Mouse (Mus musculus) liver, embryonic 13.5 days (tissue): Measurements from ENCODE around the gene Gzmn. TPM values are rescaled to one million over a fixed set of nuclear protein-coding genes. Genes with fewer than 3 reads are reported as not detected.
"Not testable (repeated sequence)": the region's sequence is repeated elsewhere in the genome, so short reads cannot be mapped to it uniquely, and the experiment has no call there.

Experiments used
- ATAC-seq: fragments of 200-750 bp; cut with Nextera tagmentation; 2 replicates; pipeline ENCODE4 v1.8.0; 2017; ENCODE audit warnings: low read depth, mild to moderate bottlenecking, moderate number of reproducible peaks, moderate library complexity
- DNase-seq: peaks from one replicate; pipeline ENCODE4 v3.0.0; 2022
- H3K27ac ChIP-seq: fragments of 300-500 bp; sonication (generic); 2 replicates; pipeline ENCODE4 v1.5.1; 2015; ENCODE audit warnings: moderate library complexity, mild to moderate bottlenecking, inconsistent platforms
- H3K27me3 ChIP-seq: fragments of 300-500 bp; sonication (generic); 2 replicates; pipeline ENCODE4 v1.6.1; 2015; ENCODE audit warnings: mild to moderate bottlenecking, inconsistent platforms
- H3K36me3 ChIP-seq: fragments of 300-500 bp; sonication (generic); 2 replicates; pipeline ENCODE4 v1.6.1; 2015; ENCODE audit warnings: mild to moderate bottlenecking, inconsistent platforms
- H3K4me1 ChIP-seq: fragments of 300-500 bp; sonication (generic); replicated peaks from 2 replicates; pipeline ENCODE4 v1.6.1; 2015; ENCODE audit warnings: inconsistent platforms
- H3K4me2 ChIP-seq: fragments of 300-500 bp; sonication (generic); 2 replicates; pipeline ENCODE4 v1.6.1; 2015; ENCODE audit warnings: inconsistent platforms, mild to moderate bottlenecking, moderate library complexity
- H3K4me3 ChIP-seq: fragments of 300-500 bp; sonication (generic); replicated peaks from 2 replicates; pipeline ENCODE4 v1.5.1; 2015; ENCODE audit warnings: mild to moderate bottlenecking, inconsistent platforms
- H3K9ac ChIP-seq: fragments of 300-500 bp; sonication (generic); 2 replicates; pipeline ENCODE4 v1.6.1; 2015; ENCODE audit warnings: mild to moderate bottlenecking, inconsistent platforms
- H3K9me3 ChIP-seq: fragments of 300-500 bp; sonication (generic); replicated peaks from 2 replicates; pipeline ENCODE4 v1.6.1; 2016; ENCODE audit warnings: inconsistent platforms
- WGBS: fragments of 180-500 bp; shearing (Covaris S2); methylation state at CpG from one replicate; pipeline ENCODE4 v1.1.7; 2015; ENCODE audit not compliant: insufficient replicate concordance; 5-methylcytosine and 5-hydroxymethylcytosine counted together
- polyA plus RNA-seq: library from polyadenylated mRNA; unstranded; fragments of >200 nt; fragmentation: Nextera tagmentation; extraction: Ambion mirVana; gene quantifications from 2 replicates; pipeline ENCODE4 v1.2.1, GENCODE M21; 2015

The Gzmn gene
- polyA plus RNA-seq, 1 experiment from 2014 or later = not detected

DNA sequence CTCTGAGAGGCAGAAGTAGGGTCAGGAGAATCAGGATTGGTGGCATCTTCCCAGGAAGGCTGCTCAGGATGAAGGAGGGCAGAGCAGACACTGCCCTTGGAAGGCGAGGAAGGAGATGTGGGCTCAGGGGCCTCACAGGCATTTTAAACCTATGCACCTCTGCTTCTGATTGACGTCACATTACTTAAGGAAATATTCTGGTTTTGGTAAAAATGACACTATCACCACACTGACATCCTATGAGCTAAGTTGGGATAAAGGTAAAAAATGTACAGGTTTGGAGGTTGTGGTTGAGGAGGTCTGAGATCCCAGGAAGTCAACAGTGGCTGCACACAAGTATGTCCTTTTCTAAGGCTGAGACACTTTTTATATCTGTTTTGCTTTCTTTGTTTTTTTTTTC lies 14.9 kb downstream of the Gzmn start, which contains the start of gene Gzmg:
Gene Gzmg, minus strand, starts transcription at position 101 of the 400 bp plus-strand sequence.
- H3K36me3 ChIP-seq, H3K9me3 ChIP-seq, DNase-seq, H3K4me2 ChIP-seq, H3K4me3 ChIP-seq, H3K27me3 ChIP-seq, H3K9ac ChIP-seq, H3K27ac ChIP-seq, H3K4me1 ChIP-seq, ATAC-seq: not testable (repeated sequence)
- whole genome bisulfite sequencing = 42% methylated on average over 2 of the region's 2 CpGs

- no peak for DNase-seq
- WGBS = 51% methylated on average over 2 of the region's 2 CpGs
- Histone ChIP-seq H3K4me2 (no peak overlapping the region), H3K27ac (no peak overlapping the region), H3K4me3 (no peak overlapping the region), H3K27me3 (no peaks in the 10 kb centered on the region), H3K36me3 (no peaks in the 10 kb centered on the region), H3K4me1 (no peaks in the 10 kb centered on the region), H3K9me3 (no peaks in the 10 kb centered on the region), H3K9ac (no peak overlapping the region)
- ATAC-seq = no peak
These were observed 19.1 kb downstream of the Gzmn start for GRCm38 (mm10) chr14:56155340-56155739.

- not testable (repeated sequence) for H3K4me3 ChIP-seq, H3K27ac ChIP-seq, H3K9me3 ChIP-seq, H3K9ac ChIP-seq, H3K36me3 ChIP-seq, H3K27me3 ChIP-seq, H3K4me2 ChIP-seq, H3K4me1 ChIP-seq, ATAC-seq, DNase-seq
- WGBS = 61% methylated on average over 1 of the region's 1 CpGs
These were observed 40.7 kb downstream of the Gzmn start for GRCm38 (mm10) chr14:56133675-56134074.

GRCm38 (mm10) chr14:56132508-56132907 lies 41.9 kb downstream of the Gzmn start, which contains the start of gene Gzmd:
Gene Gzmd, minus strand, starts transcription at chr14:56132608.
- not testable (repeated sequence) for H3K4me1 ChIP-seq, DNase-seq, H3K9ac ChIP-seq, H3K4me2 ChIP-seq, H3K4me3 ChIP-seq, H3K9me3 ChIP-seq, H3K27me3 ChIP-seq, H3K36me3 ChIP-seq, H3K27ac ChIP-seq, ATAC-seq
- WGBS = 41% methylated on average over 2 of the region's 2 CpGs

DNA sequence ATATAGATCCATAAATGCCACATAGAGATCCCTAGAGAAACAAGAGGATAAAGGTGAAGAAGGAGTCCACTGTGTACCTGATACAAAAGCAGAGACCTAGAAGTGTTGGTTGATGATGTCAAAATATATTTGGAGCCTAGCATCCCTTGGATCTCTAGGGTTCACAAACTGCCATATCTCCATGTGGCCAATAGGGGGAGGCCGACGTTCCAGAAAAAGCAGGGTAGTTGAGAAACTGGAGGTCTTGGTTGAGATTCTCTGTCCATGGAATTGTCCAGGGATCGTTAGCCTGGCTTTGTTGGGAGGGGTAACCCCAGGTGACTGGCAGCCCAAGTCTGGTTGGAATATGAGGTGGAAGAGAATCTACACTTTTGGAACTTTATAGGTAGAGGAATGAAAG lies 46.1 kb downstream of the Gzmn start:
- Histone ChIP-seq H3K9ac (no peak overlapping the region), H3K27me3 (no peaks in the 10 kb centered on the region), H3K9me3 (no peaks in the 10 kb centered on the region), H3K4me2 (no peak overlapping the region), H3K4me3 (no peak overlapping the region), H3K36me3 (no peaks in the 10 kb centered on the region), H3K27ac (no peak overlapping the region), H3K4me1 (no peaks in the 10 kb centered on the region)
- DNase-seq = no peak
- WGBS = 32% methylated on average over 3 of the region's 3 CpGs
- no peak for ATAC-seq

DNA sequence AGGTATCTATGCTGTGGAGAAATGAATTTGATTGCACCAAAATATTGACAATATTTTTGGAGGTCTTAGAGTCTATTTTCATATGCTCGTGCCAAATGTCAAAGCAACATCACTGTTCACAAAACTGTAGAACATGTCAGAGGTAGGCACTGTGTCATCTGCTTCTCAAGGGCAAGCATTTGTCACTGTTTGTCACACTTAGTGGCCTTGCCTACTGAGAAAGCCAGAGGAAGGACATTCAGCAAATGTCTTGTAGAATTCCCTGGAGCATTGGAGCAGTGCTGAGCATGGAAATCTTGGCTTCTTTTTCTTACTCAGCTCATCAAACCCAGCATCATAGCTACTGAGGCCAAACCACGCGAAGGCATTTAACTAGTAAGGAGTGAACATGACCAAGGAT lies 50.9 kb downstream of the Gzmn start:
- Histone ChIP-seq H3K9me3 (no peaks in the 10 kb centered on the region), H3K4me1 (no peaks in the 10 kb centered on the region), H3K4me2 (no peak overlapping the region), H3K27me3 (no peaks in the 10 kb centered on the region), H3K4me3 (no peak overlapping the region), H3K9ac (no peak overlapping the region), H3K27ac (no peak overlapping the region), H3K36me3 (no peaks in the 10 kb centered on the region)
- DNase-seq (no peak), ATAC-seq (no peak)
- 56% methylated on average over 3 of the region's 3 CpGs for WGBS

DNA sequence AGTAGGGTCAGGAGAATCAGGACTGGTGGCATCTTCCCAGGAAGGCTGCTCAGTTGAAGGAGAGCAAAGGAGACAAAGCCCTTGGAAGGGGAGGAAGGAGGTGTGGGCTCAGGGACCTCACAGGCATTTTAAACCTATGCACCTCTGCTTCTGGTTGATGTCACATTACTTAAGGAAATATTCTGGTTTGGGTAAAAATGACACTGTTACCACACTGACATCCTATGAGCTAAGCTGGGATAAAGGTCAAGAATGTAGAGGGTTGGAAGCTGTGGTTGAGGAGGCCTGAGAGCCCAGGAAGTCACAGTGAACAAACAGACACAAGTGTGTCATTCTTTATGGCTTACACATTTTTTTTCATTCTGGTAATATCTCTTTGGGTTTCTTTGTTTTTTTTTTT lies 53.9 kb downstream of the Gzmn start, which contains the start of gene Gzme:
Gene Gzme, minus strand, starts transcription at position 101 of the 400 bp plus-strand sequence.
- H3K9ac ChIP-seq = no peak within 1 kb of the TSS
- no peaks in the 10 kb centered on the region for H3K36me3 ChIP-seq
- H3K4me3 ChIP-seq = no peak within 1 kb of the TSS
- H3K27me3 ChIP-seq = no peaks in the 10 kb centered on the region
- H3K9me3 ChIP-seq = no peaks in the 10 kb centered on the region
- DNase-seq (no peak), ATAC-seq (no peak)
- no peak within 1 kb of the TSS for H3K4me2 ChIP-seq
- H3K27ac ChIP-seq = no peak within 1 kb of the TSS
- no peaks in the 10 kb centered on the region for H3K4me1 ChIP-seq

Other genes with a start within 250 kb of the Gzmn start
- gene Cma1, start 229.9 kb downstream of the Gzmn start, polyA plus RNA-seq = 0.12 and 0.20 TPM in 2 replicates
- gene Cma2, start 223.6 kb downstream of the Gzmn start, polyA plus RNA-seq = not detected in 2 replicates
- not detected in 2 replicates for gene Mcpt1, start 156.6 kb downstream of the Gzmn start, polyA plus RNA-seq
- gene Mcpt9, start 144.1 kb downstream of the Gzmn start, polyA plus RNA-seq = not detected in 2 replicates
- gene Mcpt2, start 132.6 kb downstream of the Gzmn start, polyA plus RNA-seq = 0.24 TPM in 2 replicates
- gene Mcpt4, start 112.3 kb downstream of the Gzmn start, polyA plus RNA-seq = not detected in 2 replicates
- 2.3 and 3.3 TPM in 2 replicates for gene Mcpt8, start 89.3 kb downstream of the Gzmn start, polyA plus RNA-seq
- 20.1 and 21.8 TPM in 2 replicates for gene Ctsg, start 72.0 kb downstream of the Gzmn start, polyA plus RNA-seq
- not detected in 2 replicates for gene Gzme, start 54.0 kb downstream of the Gzmn start, polyA plus RNA-seq
- not detected in 2 replicates for gene Gzmd, start 42.0 kb downstream of the Gzmn start, polyA plus RNA-seq
- gene Gzmg, start 15.0 kb downstream of the Gzmn start, polyA plus RNA-seq = not detected in 2 replicates
- gene Gzmf, start 36.8 kb upstream of the Gzmn start, polyA plus RNA-seq = not detected in 2 replicates
- gene Gzmc, start 60.1 kb upstream of the Gzmn start, polyA plus RNA-seq = not detected in 2 replicates
- 0.07 and 0.17 TPM in 2 replicates for gene Gzmb, start 87.7 kb upstream of the Gzmn start, polyA plus RNA-seq
- gene Atp12a, start 190.5 kb upstream of the Gzmn start, polyA plus RNA-seq = not detected in 2 replicates
- 2.4 and 3.2 TPM in 2 replicates for gene Rnf17, start 228.0 kb upstream of the Gzmn start, polyA plus RNA-seq